Mouse (Mus musculus) left cerebral cortex, postnatal 14 days (tissue): ENCODE results near the gene Alpk1. TPM values are rescaled to one million over a fixed set of nuclear protein-coding genes. Genes with fewer than 3 reads are reported as not detected.

Experiments
- DNase-seq, 2 experiments: peaks; one replicate each; pipeline ENCODE4 v3.0.0; 2021 to 2022; ENCODE audit warnings: low spot score in 2 of 2, mixed read lengths in 1 of 2
- intact Hi-C: fragments of 180-260 bp; cut with DNase I; formaldehyde crosslinking; loops from one replicate; pipeline ENCODE4 v1.15.1; 2025
- total RNA-seq, 2 experiments: library from RNA; stranded (reverse); gene quantifications; 2 replicates each; pipeline ENCODE4 v1.2.3; 2021

The Alpk1 gene
- total RNA-seq, 2 experiments from 2014 or later: 3.9 to 4.9 TPM

DNA sequence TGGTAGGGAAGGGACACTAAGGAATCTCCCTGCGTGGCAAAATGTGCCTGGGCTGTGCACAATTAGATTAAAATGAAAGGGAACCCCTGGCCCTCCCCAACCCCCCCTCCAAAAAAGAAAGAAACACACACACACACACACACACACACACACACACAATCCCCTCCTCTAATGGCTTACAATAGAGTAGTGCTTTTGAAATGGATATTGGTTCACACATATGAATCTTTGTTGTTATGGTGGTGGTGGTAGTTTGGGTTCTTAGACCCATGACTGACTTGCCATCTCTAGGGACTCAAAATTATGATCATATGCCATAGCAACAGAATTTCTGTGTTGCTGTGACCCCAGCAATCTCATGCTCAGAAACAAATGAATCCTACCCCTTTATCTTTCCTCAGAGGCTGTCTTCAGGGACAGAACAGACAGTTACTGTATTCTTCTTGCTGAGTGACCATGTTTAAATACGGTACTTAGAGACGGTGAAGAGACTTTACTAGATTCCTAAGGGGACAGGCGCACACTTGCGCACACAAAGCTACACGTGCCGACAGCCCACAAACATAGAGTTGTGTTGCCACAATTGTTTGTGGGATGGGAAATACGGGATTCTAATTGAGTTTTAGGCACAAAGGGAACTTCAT is 73.8 kb downstream of the Alpk1 start:
- intact Hi-C loops: loop anchor here (5.0 kb wide), 1 partner anchor 74 kb away; the partner anchor contains the start of gene Neurog2
- no peak for DNase-seq

DNA sequence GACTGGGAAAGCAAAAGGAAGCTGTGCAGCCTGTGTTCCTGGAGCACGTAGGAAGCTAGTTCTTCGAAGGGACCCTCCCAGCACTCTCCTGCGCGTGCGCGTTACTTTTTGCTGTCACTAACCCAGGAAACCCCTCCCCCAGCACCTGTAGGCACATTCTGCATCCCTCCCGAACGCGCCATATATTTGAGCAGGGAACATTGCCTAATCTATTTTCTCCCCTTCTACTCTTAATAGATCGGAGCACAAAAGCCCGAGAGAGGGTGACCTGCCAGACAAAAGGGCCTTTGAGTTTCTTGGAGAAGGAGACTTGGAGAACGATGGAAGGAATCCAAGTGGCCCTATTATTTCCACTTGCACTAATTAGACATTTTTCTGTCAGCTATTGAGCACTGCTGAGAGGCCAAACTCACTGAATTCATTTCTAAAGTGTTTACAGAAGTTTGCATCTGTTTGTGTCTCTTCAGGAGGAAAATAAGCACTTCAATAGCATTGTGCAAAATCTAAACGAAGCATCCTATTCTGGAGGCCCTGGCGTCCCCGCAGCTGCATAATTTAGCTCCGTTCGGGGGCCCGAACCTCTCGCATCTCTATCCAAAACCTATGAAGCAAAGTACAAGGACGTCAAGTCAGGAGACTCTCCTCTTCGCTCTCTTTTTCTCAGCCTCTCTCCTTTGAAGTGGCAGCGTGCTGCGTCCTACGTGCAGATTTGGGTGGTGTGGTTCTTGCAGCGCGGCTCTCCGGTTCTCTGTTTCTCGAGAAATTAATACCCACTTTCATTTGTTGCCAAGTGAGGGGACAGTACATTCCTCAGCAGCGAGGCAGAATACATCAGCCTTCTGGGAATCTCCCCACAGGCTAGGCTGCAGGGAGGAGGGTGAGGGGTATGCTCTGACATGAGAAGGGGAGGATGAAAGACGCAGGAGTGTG is 74.5 kb downstream of the Alpk1 start:
- intact Hi-C loops: loop anchor here (5.0 kb wide), 1 partner anchor 73 kb away; the partner anchor contains the start of gene Neurog2
- peak; percentile 21 to 64 for DNase-seq

GRCm38 (mm10) chr3:127705139-127705514 is 75.2 kb downstream of the Alpk1 start:
- intact Hi-C loops: loop anchor here (5.0 kb wide), 1 partner anchor 73 kb away; the partner anchor contains the start of gene Neurog2
- DNase-seq: no peak

- intact Hi-C loops: no loop called here
- DNase-seq: no peak
Measured at GRCm38 (mm10) chr3:127701196-127701825, 79.0 kb downstream of the Alpk1 start.

- DNase-seq: no peak
- intact Hi-C loops: no loop called here
Measured at GRCm38 (mm10) chr3:127698636-127699035, 81.7 kb downstream of the Alpk1 start.

- intact Hi-C loops: no loop called here
- peak in 1 of 2 experiments; percentile 3 for DNase-seq
Measured at GRCm38 (mm10) chr3:127696541-127696940, 83.8 kb downstream of the Alpk1 start.

DNA sequence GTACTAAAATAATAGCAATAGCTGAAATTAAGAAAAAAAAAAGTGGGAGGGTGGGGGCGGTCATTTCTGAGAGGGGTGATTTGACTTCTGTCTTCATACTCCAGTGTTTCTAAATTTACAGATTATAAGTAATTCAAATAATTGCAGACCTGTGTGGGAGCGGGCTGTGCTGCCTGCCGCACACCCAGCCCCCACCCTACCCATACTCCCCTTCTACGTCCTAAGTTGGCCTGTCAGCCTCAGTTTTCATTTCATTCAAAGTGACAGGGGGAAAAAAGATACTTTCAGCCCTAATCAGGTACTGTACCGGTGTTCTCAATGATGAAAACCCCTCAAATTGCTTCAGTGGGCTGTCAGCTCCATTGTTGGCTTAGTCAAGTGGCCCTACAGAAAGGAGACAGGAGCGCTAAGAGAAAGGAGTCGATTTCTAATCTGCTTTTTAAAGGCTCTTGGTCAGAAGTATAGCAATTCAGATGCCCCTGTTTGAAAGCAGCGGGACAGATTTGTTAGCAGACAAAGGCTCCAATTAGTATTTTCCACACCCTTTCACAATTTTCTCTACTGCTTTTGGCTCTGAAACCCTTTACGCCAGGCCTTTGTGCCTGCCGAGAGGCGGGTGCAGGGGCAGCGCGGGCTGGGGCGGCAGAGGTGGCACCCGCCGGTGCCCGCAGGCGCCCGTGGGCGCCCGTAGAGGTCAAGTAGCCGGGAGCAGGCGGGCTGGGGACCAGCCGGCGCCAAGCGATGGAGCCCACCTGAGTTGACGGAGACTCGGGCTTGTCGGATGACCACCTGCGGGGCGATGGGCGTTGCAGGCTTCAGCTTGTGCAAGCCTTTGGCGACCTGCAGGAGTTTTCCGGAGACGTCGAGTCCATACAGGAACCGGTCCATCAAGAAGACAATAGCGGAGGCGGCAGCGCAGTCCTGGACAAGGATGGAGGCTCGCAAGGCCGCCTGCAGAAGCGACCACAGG is 85.2 kb downstream of the Alpk1 start:
- no peak for DNase-seq
- intact Hi-C loops: no loop called here

GRCm38 (mm10) chr3:127691230-127691629 is 89.1 kb downstream of the Alpk1 start:
- DNase-seq: no peak
- intact Hi-C loops: no loop called here

DNA sequence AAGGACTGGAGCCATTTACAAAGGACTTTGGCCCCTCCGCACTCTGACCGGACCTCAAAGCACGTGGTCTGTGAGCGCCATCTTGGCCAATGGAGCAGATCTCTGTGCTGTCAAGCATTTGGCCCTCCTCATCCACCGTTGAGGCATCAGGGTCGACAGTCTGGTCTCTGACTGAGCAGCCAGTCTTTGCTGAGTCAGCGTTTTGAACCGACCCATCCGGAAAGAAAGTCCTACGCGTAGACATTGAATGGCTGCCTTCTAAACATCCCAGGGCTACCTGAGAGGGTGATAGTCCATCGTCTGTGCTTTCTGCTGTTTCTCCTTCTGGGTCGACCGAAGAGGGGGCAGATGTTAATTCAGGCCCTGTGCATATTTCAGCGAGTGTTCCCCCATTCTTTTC is 100.6 kb downstream of the Alpk1 start:
- DNase-seq: no peak
- intact Hi-C loops: no loop called here

- peak in 1 of 2 experiments; percentile 10 for DNase-seq
- intact Hi-C loops: no loop called here
Measured at GRCm38 (mm10) chr3:127661646-127662531, 118.4 kb downstream of the Alpk1 start.

DNA sequence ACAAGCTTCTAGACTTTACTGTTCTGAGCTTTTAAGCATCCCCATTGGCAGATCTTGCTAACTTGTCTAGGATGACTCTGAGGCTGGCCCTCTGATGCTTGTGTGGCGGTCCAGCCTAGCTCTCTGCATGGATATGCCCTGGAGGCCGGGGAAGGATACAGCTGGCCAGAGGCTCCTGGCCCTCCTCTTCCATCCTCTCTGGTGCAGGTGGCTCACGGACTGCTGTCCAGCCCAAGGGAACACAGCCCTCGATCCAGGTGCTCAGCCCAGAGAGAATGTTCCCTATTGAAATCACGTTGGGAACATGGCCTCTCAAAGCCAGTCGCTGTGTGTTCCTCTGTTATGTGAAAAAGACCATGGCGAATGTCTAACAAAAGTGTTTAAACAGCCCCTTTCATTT is 119.6 kb downstream of the Alpk1 start:
- intact Hi-C loops: no loop called here
- no peak for DNase-seq

DNA sequence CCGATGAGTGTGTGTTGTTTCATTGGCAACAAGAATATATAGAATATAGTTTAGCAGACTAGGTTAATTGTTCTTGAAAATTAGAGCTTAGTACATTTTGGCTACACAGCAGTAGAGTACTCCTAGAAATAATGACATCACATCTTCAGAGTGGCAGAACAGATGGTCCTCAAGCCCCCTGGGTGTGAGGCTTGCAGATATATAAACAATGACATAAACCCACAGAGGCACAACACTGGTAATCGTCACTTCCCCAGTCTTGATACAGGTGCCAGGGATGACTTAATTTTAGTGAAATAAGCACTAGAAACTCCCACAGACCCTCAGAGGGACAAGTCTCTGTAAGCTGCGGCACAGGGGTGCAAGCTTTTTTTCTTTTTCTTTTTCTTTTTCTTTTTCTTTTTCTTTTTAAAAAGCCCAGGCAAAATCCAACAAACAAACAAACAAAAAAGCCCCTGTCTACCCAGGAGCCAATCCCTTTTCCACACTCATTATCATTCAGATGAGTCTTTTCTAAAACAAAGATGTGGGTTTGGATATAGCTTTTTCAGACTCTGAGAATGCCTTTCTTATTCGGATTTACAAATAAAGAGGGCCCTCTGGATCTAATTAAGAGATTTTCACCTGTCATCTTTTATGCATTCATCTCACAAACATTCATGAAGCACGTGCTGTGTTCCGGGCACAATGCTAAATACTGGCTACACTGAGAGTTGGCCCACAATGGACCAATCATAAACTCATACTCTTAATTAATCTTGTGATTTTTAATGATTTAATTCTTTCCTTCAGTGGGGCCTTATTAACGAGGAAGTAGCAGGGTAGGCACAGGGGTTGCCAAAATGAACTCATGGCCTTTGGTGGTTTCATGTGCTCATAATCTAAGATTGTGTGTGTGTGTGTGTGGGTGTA is 128.3 kb downstream of the Alpk1 start:
- no peak for DNase-seq
- intact Hi-C loops: no loop called here

DNA sequence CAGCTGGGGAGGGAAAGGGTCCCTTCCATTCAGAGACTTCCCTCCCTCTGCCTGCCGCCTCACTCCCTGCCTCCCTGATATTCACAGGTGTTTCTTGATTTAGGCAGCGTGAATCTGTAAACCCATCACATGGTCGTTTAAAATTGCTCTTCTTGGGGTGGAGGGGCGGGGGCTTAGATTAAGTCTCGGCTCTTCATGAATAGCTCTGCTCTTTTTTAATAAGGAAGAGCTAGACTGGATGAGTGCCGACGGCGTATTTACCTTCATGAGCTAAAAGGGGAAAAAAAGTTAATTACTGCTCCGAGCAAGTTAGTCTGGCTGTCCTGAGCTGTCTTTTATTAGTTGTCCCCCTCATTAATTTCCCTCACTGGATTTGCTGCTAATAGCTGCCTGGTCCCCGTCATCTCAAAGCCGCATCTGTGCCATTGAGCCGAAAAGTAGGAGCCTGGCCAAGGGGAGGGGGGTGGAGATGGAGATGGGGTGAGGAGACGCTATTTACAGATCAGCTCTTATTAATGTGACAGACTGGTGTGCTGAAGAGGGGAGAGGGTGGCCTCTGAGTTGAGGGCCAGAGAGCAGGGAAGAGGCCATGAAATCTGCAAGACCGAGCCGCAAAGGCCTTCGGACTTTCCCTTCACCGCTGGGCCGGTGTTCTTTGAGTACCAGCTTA is 134.0 kb downstream of the Alpk1 start:
- no peak for DNase-seq
- intact Hi-C loops: no loop called here

- DNase-seq: no peak
- intact Hi-C loops: no loop called here
Measured at GRCm38 (mm10) chr3:127642211-127642610, 138.1 kb downstream of the Alpk1 start.

DNA sequence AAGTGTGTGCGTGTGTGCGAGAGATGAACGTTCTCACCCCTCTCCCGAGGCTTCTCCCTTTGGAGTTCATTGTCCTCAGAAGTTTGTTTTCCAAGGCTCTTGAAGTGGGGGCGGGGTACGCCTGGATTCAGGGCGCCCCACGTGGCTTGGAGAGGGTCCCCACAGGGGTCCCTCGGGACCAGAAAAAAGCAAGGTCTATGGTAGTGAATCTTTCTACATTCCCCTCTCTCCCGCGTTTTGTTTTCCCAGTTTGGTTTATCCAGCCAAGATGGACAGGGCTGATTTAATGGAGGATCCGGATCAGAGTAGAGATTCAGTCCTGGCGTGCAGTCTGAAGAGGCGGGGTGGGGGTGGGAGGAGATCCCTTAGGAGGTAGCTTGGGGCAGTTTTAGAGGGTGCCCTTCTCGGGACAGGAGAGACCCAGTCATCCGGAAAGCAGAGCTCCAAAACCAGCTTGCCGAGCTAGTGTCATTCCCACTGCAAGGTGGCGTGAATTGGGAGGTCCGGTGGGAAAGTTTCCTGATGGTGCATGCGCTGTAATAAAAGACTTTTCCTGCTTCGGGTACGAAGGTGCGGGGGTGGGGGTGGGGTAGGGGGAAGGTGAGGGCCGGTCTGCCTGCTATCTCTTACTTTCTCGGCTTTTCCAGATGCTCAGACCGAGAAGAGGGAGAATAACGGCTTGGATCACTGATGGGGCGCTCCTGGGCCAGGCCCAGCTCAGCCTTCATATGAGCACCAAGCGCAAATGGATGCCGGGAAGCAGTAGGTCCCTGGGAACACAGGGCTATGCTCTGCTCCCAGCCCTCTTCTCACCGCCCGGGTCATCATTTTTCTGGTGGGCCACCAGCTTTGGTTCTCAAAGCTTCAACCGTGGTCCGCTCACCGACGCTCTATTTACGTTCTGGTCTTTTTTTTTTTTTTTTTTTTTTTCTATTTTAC is 139.3 kb downstream of the Alpk1 start:
- no peak for DNase-seq
- intact Hi-C loops: no loop called here
